Mouse (Mus musculus) midbrain, embryonic 12.5 days (tissue): ENCODE results near the gene Anxa9. TPM values are rescaled to one million over a fixed set of nuclear protein-coding genes. Genes with fewer than 3 reads are reported as not detected.

ENCODE experiments used
- ATAC-seq: fragments of 200-750 bp; cut with Nextera tagmentation; 2 replicates; pipeline ENCODE4 v1.8.0; 2017; ENCODE audit warnings: low read depth, moderate TSS enrichment, moderate library complexity; ENCODE audit not compliant: low FRiP score
- H3K27ac ChIP-seq: fragments of 300-500 bp; sonication (generic); replicated peaks from 2 replicates; pipeline ENCODE4 v1.5.1; 2016; ENCODE audit warnings: mild to moderate bottlenecking
- H3K27me3 ChIP-seq: fragments of 300-500 bp; sonication (generic); 2 replicates; pipeline ENCODE4 v1.6.1; 2016; ENCODE audit warnings: mild to moderate bottlenecking
- H3K36me3 ChIP-seq: fragments of 300-500 bp; sonication (generic); 2 replicates; pipeline ENCODE4 v1.6.1; 2016
- H3K4me1 ChIP-seq: fragments of 300-500 bp; sonication (generic); 2 replicates; pipeline ENCODE4 v1.6.1; 2016
- H3K4me2 ChIP-seq: fragments of 300-500 bp; sonication (generic); replicated peaks from 2 replicates; pipeline ENCODE4 v1.6.1; 2016; ENCODE audit warnings: mild to moderate bottlenecking, moderate library complexity
- H3K4me3 ChIP-seq: fragments of 300-500 bp; sonication (generic); 2 replicates; pipeline ENCODE4 v1.5.1; 2016; ENCODE audit warnings: mild to moderate bottlenecking
- H3K9ac ChIP-seq: fragments of 300-500 bp; sonication (generic); replicated peaks from 2 replicates; pipeline ENCODE4 v1.6.1; 2016; ENCODE audit warnings: mild to moderate bottlenecking, moderate library complexity
- H3K9me3 ChIP-seq: fragments of 300-500 bp; sonication (generic); 2 replicates; pipeline ENCODE4 v1.6.1; 2016; ENCODE audit warnings: mild to moderate bottlenecking
- WGBS: fragments of 180-500 bp; shearing (Covaris S2); methylation state at CpG from one replicate; pipeline ENCODE4 v1.1.7; 2016; 5-methylcytosine and 5-hydroxymethylcytosine counted together
- polyA plus RNA-seq: library from polyadenylated mRNA; unstranded; fragments of >200 nt; fragmentation: Nextera tagmentation; extraction: Ambion mirVana; gene quantifications from 2 replicates; pipeline ENCODE4 v1.2.1, GENCODE M21; 2016

The Anxa9 gene
- polyA plus RNA-seq, 1 experiment from 2014 or later = 1.0 TPM

GRCm38 (mm10) chr3:95290156-95290555, 16.8 kb downstream of the Anxa9 start:
- H3K4me1 ChIP-seq = no peaks in the 10 kb centered on the region
- no peak for ATAC-seq
- 82% methylated on average over 6 of the region's 6 CpGs for WGBS
- H3K4me3 ChIP-seq = no peak overlapping the region
- no peaks in the 10 kb centered on the region for H3K9me3 ChIP-seq
- H3K27ac ChIP-seq = no peak overlapping the region
- no peaks in the 10 kb centered on the region for H3K27me3 ChIP-seq
- H3K4me2 ChIP-seq = no peak overlapping the region
- H3K9ac ChIP-seq = no peak overlapping the region
- H3K36me3 ChIP-seq = peaks cover 71% of the 10 kb centered on the region

- Histone ChIP-seq H3K9me3 (no peaks in the 10 kb centered on the region), H3K36me3 (peaks cover 63% of the 10 kb centered on the region), H3K9ac (no peak overlapping the region), H3K4me2 (no peak overlapping the region), H3K27ac (no peak overlapping the region), H3K4me1 (peaks cover 6% of the 10 kb centered on the region), H3K4me3 (no peak overlapping the region), H3K27me3 (no peaks in the 10 kb centered on the region)
- 89% methylated on average over 4 of the region's 4 CpGs for WGBS
- no peak for ATAC-seq
Measured at GRCm38 (mm10) chr3:95289419-95289818, 17.6 kb downstream of the Anxa9 start.

DNA sequence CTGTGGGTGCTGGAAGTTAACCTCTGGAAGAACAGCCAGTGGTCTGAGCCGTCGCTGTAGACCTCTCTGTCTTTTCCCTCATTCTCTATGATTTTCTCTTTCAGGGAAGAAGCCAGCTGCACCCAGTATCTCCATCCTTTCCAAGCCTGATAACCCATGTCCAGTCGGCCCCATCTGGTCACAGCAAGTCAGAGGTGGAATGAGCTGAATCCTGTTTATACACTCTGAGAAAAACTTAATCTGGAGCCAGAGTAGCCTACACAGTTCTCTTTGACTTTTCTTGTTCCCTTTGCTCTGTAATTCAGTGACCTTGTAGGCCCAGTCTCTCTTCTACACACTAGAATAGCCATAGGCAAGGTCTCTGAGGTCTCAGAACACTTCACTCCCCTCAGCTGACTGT, 19.4 kb downstream of the Anxa9 start:
- H3K36me3 ChIP-seq = peaks cover 46% of the 10 kb centered on the region
- H3K9ac ChIP-seq = no peak overlapping the region
- no peak overlapping the region for H3K4me2 ChIP-seq
- ATAC-seq = no peak
- H3K27ac ChIP-seq = no peak overlapping the region
- WGBS = 88% methylated on average over 3 of the region's 3 CpGs
- no peaks in the 10 kb centered on the region for H3K9me3 ChIP-seq
- H3K27me3 ChIP-seq = no peaks in the 10 kb centered on the region
- H3K4me3 ChIP-seq = no peak overlapping the region
- peaks cover 15% of the 10 kb centered on the region for H3K4me1 ChIP-seq

- Histone ChIP-seq H3K9ac (no peak overlapping the region), H3K4me1 (peaks cover 15% of the 10 kb centered on the region), H3K9me3 (no peaks in the 10 kb centered on the region), H3K36me3 (peaks cover 36% of the 10 kb centered on the region), H3K27ac (no peak overlapping the region), H3K27me3 (no peaks in the 10 kb centered on the region), H3K4me3 (no peak overlapping the region), H3K4me2 (no peak overlapping the region)
- ATAC-seq = no peak
- 89% methylated on average over 7 of the region's 7 CpGs for WGBS
Measured at GRCm38 (mm10) chr3:95286510-95286909, 20.5 kb downstream of the Anxa9 start.

DNA sequence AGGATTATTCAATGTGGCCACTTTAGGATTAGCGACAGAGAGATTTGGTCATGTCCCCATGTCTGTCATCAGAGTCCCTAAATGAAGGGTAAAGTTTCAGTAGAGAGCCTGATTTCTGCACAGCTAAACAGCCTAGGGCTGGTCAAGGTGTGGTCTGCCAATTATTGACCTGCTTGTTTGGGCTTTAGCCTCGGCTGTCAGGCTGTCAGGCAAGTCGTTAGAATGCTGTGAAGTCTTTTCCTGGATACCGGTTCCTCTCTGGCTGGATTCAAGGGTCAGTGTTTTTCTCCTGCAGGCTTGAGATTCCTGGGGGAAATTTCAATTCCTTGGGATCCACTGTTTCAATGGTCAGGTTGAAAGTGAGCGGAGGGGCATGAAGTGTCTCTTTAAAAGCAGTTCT, 21.0 kb downstream of the Anxa9 start:
- Histone ChIP-seq H3K4me1 (peaks cover 15% of the 10 kb centered on the region), H3K27me3 (no peaks in the 10 kb centered on the region), H3K27ac (no peak overlapping the region), H3K4me3 (no peak overlapping the region), H3K9me3 (no peaks in the 10 kb centered on the region), H3K36me3 (peaks cover 31% of the 10 kb centered on the region), H3K9ac (no peak overlapping the region), H3K4me2 (0 out of 2 replicates have a peak overlapping the region, but pooled peaks have one; percentile 6)
- WGBS = 70% methylated on average over 5 of the region's 5 CpGs
- no peak for ATAC-seq

- Histone ChIP-seq H3K4me3 (no peak overlapping the region), H3K9ac (no peak overlapping the region), H3K4me2 (peak overlapping the region; percentile 6; the same call in 1 of the 2 replicates), H3K36me3 (peaks cover 25% of the 10 kb centered on the region), H3K4me1 (peaks cover 20% of the 10 kb centered on the region), H3K27ac (no peak overlapping the region), H3K27me3 (no peaks in the 10 kb centered on the region), H3K9me3 (no peaks in the 10 kb centered on the region)
- no peak for ATAC-seq
- WGBS = 96% methylated on average over 5 of the region's 5 CpGs
Measured at GRCm38 (mm10) chr3:95285390-95285789, 21.6 kb downstream of the Anxa9 start.

DNA sequence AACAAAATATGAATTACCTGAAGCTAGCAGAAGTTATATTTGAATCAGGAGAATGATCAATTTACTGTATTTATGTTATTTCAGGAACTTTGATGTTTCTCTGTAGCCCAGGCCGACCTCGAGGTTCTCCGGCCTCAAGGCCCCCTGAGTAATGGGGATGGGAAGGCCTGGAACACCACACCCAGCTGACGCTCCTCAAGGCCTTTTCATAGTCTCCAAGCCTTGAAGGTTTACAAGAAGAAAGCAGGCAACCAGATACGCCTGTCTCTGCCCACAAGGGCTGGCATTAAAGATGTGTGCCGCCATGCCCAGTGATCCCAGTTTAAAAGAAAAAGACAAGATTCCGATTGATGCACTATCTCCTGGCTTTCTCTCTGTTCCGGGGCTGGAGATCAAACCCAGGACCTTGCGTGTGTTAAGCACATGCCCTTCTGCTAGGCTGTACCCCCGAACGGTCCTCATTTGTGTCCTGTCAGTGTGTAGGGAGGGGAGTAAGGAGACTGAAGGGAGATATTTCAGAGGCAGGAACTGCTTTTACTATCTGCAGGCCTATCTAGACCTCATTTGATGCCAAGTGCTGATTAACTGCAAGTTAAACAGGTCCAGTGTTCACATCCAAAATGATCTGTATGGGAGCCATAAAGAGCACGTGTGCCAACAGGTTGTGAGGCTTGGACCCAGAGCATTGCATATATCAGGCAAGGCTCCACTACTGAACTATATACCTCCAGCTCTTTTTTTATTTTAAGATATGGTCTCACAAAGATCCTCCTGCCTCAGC, 22.3 kb downstream of the Anxa9 start:
- no peak for ATAC-seq
- Histone ChIP-seq H3K27me3 (no peaks in the 10 kb centered on the region), H3K9me3 (no peaks in the 10 kb centered on the region), H3K36me3 (peaks cover 18% of the 10 kb centered on the region), H3K27ac (no peak overlapping the region), H3K4me3 (no peak overlapping the region; the same call in 1 of the 2 replicates), H3K4me1 (peaks cover 20% of the 10 kb centered on the region), H3K9ac (no peak overlapping the region), H3K4me2 (peak overlapping the region; percentile 76)
- WGBS = 90% methylated on average over 12 of the region's 12 CpGs

GRCm38 (mm10) chr3:95284062-95284461, 22.9 kb downstream of the Anxa9 start:
- Histone ChIP-seq H3K27me3 (no peaks in the 10 kb centered on the region), H3K4me2 (peak overlapping the region; percentile 76), H3K4me1 (peaks cover 20% of the 10 kb centered on the region), H3K9ac (peak overlapping the region; percentile 77), H3K4me3 (peak overlapping the region; percentile 66), H3K36me3 (peaks cover 14% of the 10 kb centered on the region), H3K27ac (peak overlapping the region; percentile 96), H3K9me3 (no peaks in the 10 kb centered on the region)
- no peak for ATAC-seq
- 25% methylated on average over 1 of the region's 1 CpGs for WGBS

DNA sequence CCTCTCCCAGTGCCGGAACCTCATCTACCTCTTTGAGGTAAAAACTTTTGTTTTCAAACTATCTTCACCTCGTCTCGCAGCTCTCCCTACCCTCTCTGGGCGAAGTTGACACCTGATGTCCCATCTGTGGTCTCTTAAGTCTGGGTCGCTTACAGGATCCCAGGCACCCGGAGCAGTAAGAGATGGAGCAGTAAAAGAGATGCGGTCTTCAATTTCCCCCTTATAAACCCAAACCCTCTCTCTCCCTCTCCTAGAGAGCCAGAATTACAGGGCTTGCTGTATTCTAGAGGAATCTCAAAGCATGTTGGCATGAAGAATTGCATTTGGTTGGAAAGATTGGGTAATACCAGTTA, 23.4 kb downstream of the Anxa9 start:
- Histone ChIP-seq H3K9me3 (no peaks in the 10 kb centered on the region), H3K9ac (peak overlapping the region; percentile 77), H3K27ac (peak overlapping the region; percentile 96), H3K4me1 (peaks cover 20% of the 10 kb centered on the region), H3K4me2 (peak overlapping the region; percentile 76), H3K4me3 (peak overlapping the region; percentile 66), H3K36me3 (peaks cover 11% of the 10 kb centered on the region), H3K27me3 (no peaks in the 10 kb centered on the region)
- ATAC-seq = no peak
- WGBS = 2% methylated on average over 7 of the region's 7 CpGs

GRCm38 (mm10) chr3:95282865-95283588, 23.9 kb downstream of the Anxa9 start:
- ATAC-seq = peak; percentile 74
- Histone ChIP-seq H3K9me3 (no peaks in the 10 kb centered on the region), H3K4me2 (peak overlapping the region; percentile 76), H3K27ac (peak overlapping the region; percentile 96), H3K4me3 (peak overlapping the region; percentile 66), H3K36me3 (peaks cover 5% of the 10 kb centered on the region), H3K27me3 (no peaks in the 10 kb centered on the region), H3K9ac (peak overlapping the region; percentile 77), H3K4me1 (peaks cover 20% of the 10 kb centered on the region)
- under 1% methylated on average over 51 of the region's 51 CpGs for WGBS

- Histone ChIP-seq H3K36me3 (no peaks in the 10 kb centered on the region), H3K4me1 (peaks cover 20% of the 10 kb centered on the region), H3K4me2 (peak overlapping the region; percentile 76), H3K4me3 (peak overlapping the region; percentile 66), H3K9me3 (no peaks in the 10 kb centered on the region), H3K27ac (peak overlapping the region; percentile 96), H3K27me3 (no peaks in the 10 kb centered on the region), H3K9ac (peak overlapping the region; percentile 77)
- WGBS = under 1% methylated on average over 11 of the region's 11 CpGs
- no peak for ATAC-seq
Measured at GRCm38 (mm10) chr3:95282381-95282864, 24.6 kb downstream of the Anxa9 start.
